Mouse (Mus musculus): ENCODE results near the gene Aen. TPM values are rescaled to one million over a fixed set of nuclear protein-coding genes. Genes with fewer than 3 reads are reported as not detected.
A peak's percentile ranks its signal among the peaks of the same experiment; 100 is the strongest.

Aen gene
- polyA plus RNA-seq, 1 experiment from 2014 or later = 36.9 TPM

DNA sequence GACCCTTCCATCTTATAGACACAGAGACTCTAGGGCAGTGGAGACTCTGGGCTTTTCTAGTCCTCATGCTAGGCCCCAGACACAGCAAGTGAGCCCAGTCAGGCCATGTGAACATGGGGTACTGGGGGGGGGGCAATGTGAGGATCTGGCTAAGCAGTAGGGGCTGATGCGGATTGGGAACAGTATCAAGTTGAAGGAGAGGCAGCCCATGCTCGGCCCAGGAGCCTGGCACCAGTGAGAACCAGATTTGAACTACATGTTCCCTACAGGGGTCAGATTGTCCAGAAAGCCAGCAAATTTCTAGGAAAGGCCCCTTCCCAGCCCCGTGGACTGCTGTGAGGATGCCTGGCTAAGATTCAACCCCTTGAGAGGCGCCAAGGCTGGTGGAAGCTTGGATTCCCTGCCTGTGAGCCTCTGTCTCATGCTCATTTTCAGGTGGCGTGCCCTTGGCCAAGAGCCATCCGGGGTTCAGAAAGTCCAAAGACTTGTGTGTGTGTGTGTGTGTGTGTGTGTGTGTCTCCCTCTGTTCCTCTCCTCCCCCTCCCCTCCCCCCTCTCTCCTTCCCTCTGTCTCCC lies 62.9 kb downstream of the Aen start:
- DNase-seq (ENCODE audit: low spot score) (no peak), ATAC-seq (ENCODE audit: insufficient number of reproducible peaks, low FRiP score, low TSS enrichment, low read depth) (no peak)
- Histone ChIP-seq H3K4me3 (ENCODE audit: low read depth, low read length) (no peak overlapping the region), H3K36me3 (ENCODE audit: control insufficient read depth, insufficient read depth, low read length) (no peaks in the 10 kb centered on the region), H3K4me2 (ENCODE audit: low read depth, severe bottlenecking) (no peak overlapping the region), H3K27me3 (ENCODE audit: control insufficient read depth, insufficient read depth, low read length) (no peaks in the 10 kb centered on the region), H3K27ac (replicated peaks; ENCODE audit: low read depth, low read length) (no peak overlapping the region), H3K4me1 (ENCODE audit: control insufficient read depth, insufficient read depth, low read length) (peaks cover 9% of the 10 kb centered on the region), H3K9ac (ENCODE audit: low read length) (no peak overlapping the region), H3K9me3 (ENCODE audit: control insufficient read depth, low read length) (no peaks in the 10 kb centered on the region)
- 57% methylated on average over 6 of the region's 6 CpGs for WGBS

Small RNAs within 50 kb of the gene (microRNA-seq; reads per million reads assigned to microRNA genes)
- 9.8 reads per million, percentile 20 among the genes with 10 or more reads in this experiment for gene Mir7-2

Other genes starting within 250 kb of the Aen start
- gene Ntrk3, start 157.8 kb upstream of the Aen start, polyA plus RNA-seq (2014; fragmentation: Nextera tagmentation; extraction: Ambion mirVana) = 0.16 and 0.28 TPM in 2 replicates
- gene Mrps11, start 112.7 kb upstream of the Aen start, polyA plus RNA-seq (2014; fragmentation: Nextera tagmentation; extraction: Ambion mirVana) = 84.7 and 93.2 TPM in 2 replicates
- 78.7 and 80.3 TPM in 2 replicates for gene Mrpl46, start 112.3 kb upstream of the Aen start, polyA plus RNA-seq (2014; fragmentation: Nextera tagmentation; extraction: Ambion mirVana)
- gene Det1, start 48.6 kb upstream of the Aen start, polyA plus RNA-seq (2014; fragmentation: Nextera tagmentation; extraction: Ambion mirVana) = 23.5 TPM in 2 replicates
- 0.19 and 0.48 TPM in 2 replicates for gene Isg20, start 17.6 kb downstream of the Aen start, polyA plus RNA-seq (2014; fragmentation: Nextera tagmentation; extraction: Ambion mirVana)
- gene Acan, start 157.6 kb downstream of the Aen start, polyA plus RNA-seq (2014; fragmentation: Nextera tagmentation; extraction: Ambion mirVana) = 0.81 and 1.2 TPM in 2 replicates
- gene Hapln3, start 235.2 kb downstream of the Aen start, polyA plus RNA-seq (2014; fragmentation: Nextera tagmentation; extraction: Ambion mirVana) = 1.1 TPM in 2 replicates

Data from limb, embryonic 11.5 days (tissue).